Mouse (Mus musculus) liver, embryonic 14.5 days (tissue): ENCODE measurements at regions not wholly inside any gene's neighbourhood (a gene's known extent, or its start where the extent isn't known, plus 50 kb on each side); places are given as distances from the start of the nearest gene placed in this dataset.

Experiments
- CTCF ChIP-seq: IDR thresholded peaks from 2 replicates; pipeline ENCODE4 v1.5.1; 2016; ENCODE audit warnings: antibody characterized with exemption, low read depth, control low read depth
- EP300 ChIP-seq: IDR thresholded peaks from 2 replicates; pipeline ENCODE4 v1.6.1; 2016; ENCODE audit warnings: antibody characterized with exemption, low read depth

DNA sequence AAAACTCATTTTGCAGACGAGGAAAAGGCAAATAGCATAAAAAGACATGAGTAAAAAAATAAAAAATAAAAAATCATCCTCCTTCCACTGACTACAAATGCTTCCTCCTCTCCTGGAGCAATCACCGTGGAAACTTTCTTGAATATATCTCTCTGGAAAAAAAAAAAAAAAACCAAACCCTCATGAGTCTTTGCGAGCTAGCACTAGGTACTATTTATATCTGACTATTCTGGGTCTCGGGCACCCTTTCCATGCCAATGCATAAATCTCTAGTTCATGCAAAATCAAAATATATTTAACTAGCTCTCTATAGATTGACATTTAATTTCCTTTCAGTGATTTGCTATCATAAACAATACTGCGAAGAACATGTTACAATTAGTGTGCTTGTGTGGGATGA, 63.7 kb upstream of the Magi3 start:
- TF ChIP-seq CTCF (no peak), EP300 (no peak)
